Mouse (Mus musculus): ENCODE data around the gene Pcbp3.

GRCm38 (mm10) chr10:76931122-76931521 is 30.6 kb downstream of the Pcbp3 start:
- TF ChIP-seq CTCF (IDR thresholded peaks at IDR 0.05; ENCODE audit: low read depth, low read length), result no peak
- TF ChIP-seq POLR2A (IDR thresholded peaks at IDR 0.05; ENCODE audit: extremely low read depth, insufficient read depth, low read length), result no peak
